Mouse (Mus musculus) 3T3-L1 (cell line): ENCODE data around the gene Peg3.
A peak's percentile ranks its signal among the peaks of the same experiment; 100 is the strongest.

ENCODE experiments used
- DNase-seq: peaks from one replicate; pipeline ENCODE4 v3.0.0-alpha.2; 2015; ENCODE audit warnings: low read depth, low spot score

Peg3 gene

GRCm38 (mm10) chr7:6727351-6728121 lies 2.7 kb downstream of the Peg3 start:
- peak; percentile 96 for DNase-seq

GRCm38 (mm10) chr7:6709396-6709795 lies 20.8 kb downstream of the Peg3 start:
- DNase-seq: no peak

GRCm38 (mm10) chr7:6708451-6709180 lies 21.6 kb downstream of the Peg3 start:
- DNase-seq: no peak

GRCm38 (mm10) chr7:6707416-6708015 lies 22.7 kb downstream of the Peg3 start:
- no peak for DNase-seq

GRCm38 (mm10) chr7:6699230-6699629 lies 31.0 kb downstream of the Peg3 start:
- no peak for DNase-seq

- DNase-seq: no peak
Observed at GRCm38 (mm10) chr7:6696241-6697045, 33.8 kb downstream of the Peg3 start, which contains the start of gene Zim1. Gene Zim1 (minus strand): TSS chr7:6696450.

- DNase-seq: no peak
Observed at GRCm38 (mm10) chr7:6685511-6685910, 44.7 kb downstream of the Peg3 start.

- no peak for DNase-seq
Observed at GRCm38 (mm10) chr7:6666726-6667125, 63.5 kb downstream of the Peg3 start.

- no peak for DNase-seq
Observed at GRCm38 (mm10) chr7:6663430-6663829, 66.8 kb downstream of the Peg3 start.

GRCm38 (mm10) chr7:6659605-6660004 lies 70.6 kb downstream of the Peg3 start:
- DNase-seq: peak; percentile 31

- no peak for DNase-seq
Observed at GRCm38 (mm10) chr7:6658606-6659005, 71.6 kb downstream of the Peg3 start.
